Mouse (Mus musculus) spleen, adult 2 months (tissue): ENCODE data around the gene Hnrnpc.

Experiments
- CTCF ChIP-seq: fragments of 200-500 bp; IDR thresholded peaks from 2 replicates; pipeline ENCODE4 v1.5.1; 2011; ENCODE audit warnings: mild to moderate bottlenecking, inconsistent platforms; ENCODE audit not compliant: insufficient read depth, insufficient read length, insufficient replicate concordance; ENCODE audit errors: extremely low read depth
- POLR2A ChIP-seq: fragments of 200-500 bp; IDR thresholded peaks from 2 replicates; pipeline ENCODE4 v1.6.1; 2011; ENCODE audit warnings: low read depth, low read length, inconsistent platforms

- no peak for TF ChIP-seq POLR2A
- TF ChIP-seq CTCF = no peak
Measured at GRCm38 (mm10) chr14:52118823-52119608, 15.2 kb upstream of the Hnrnpc start.
